Mouse (Mus musculus): ENCODE results near the gene H2-DMa. TPM values are rescaled to one million over a fixed set of nuclear protein-coding genes. Genes with fewer than 3 reads are reported as not detected.

The H2-DMa gene
- polyA plus RNA-seq, 1 experiment from 2014 or later: 8.7 TPM

Other genes starting within 250 kb of the H2-DMa start
- gene Gm7029, start 245.7 kb upstream of the H2-DMa start, polyA plus RNA-seq (2015; fragmentation: Nextera tagmentation; extraction: Ambion mirVana): not detected in 2 replicates
- 6.8 and 7.4 TPM in 2 replicates for gene Kifc1, start 228.9 kb upstream of the H2-DMa start, polyA plus RNA-seq (2015; fragmentation: Nextera tagmentation; extraction: Ambion mirVana)
- 0.28 and 0.49 TPM in 2 replicates for gene Platr17, start 214.4 kb upstream of the H2-DMa start, polyA plus RNA-seq (2015; fragmentation: Nextera tagmentation; extraction: Ambion mirVana)
- gene Daxx, start 210.1 kb upstream of the H2-DMa start, polyA plus RNA-seq (2015; fragmentation: Nextera tagmentation; extraction: Ambion mirVana): 60.7 and 68.0 TPM in 2 replicates
- 12.3 and 15.0 TPM in 2 replicates for gene Tapbp, start 203.6 kb upstream of the H2-DMa start, polyA plus RNA-seq (2015; fragmentation: Nextera tagmentation; extraction: Ambion mirVana)
- 18.1 and 20.6 TPM in 2 replicates for gene Zbtb22, start 203.6 kb upstream of the H2-DMa start, polyA plus RNA-seq (2015; fragmentation: Nextera tagmentation; extraction: Ambion mirVana)
- gene Rgl2, start 190.0 kb upstream of the H2-DMa start, polyA plus RNA-seq (2015; fragmentation: Nextera tagmentation; extraction: Ambion mirVana): 39.3 and 46.6 TPM in 2 replicates
- 204 and 214 TPM in 2 replicates for gene Pfdn6, start 179.2 kb upstream of the H2-DMa start, polyA plus RNA-seq (2015; fragmentation: Nextera tagmentation; extraction: Ambion mirVana)
- 28.4 and 29.4 TPM in 2 replicates for gene Wdr46, start 178.9 kb upstream of the H2-DMa start, polyA plus RNA-seq (2015; fragmentation: Nextera tagmentation; extraction: Ambion mirVana)
- 7.3 and 9.4 TPM in 2 replicates for gene B3galt4, start 168.1 kb upstream of the H2-DMa start, polyA plus RNA-seq (2015; fragmentation: Nextera tagmentation; extraction: Ambion mirVana)
- 58.6 and 61.4 TPM in 2 replicates for gene Vps52, start 163.7 kb upstream of the H2-DMa start, polyA plus RNA-seq (2015; fragmentation: Nextera tagmentation; extraction: Ambion mirVana)
- 1,165 and 1,184 TPM in 2 replicates for gene Rps18, start 163.5 kb upstream of the H2-DMa start, polyA plus RNA-seq (2015; fragmentation: Nextera tagmentation; extraction: Ambion mirVana)
- 12.9 and 24.0 TPM in 2 replicates for gene H2-K1, start 119.2 kb upstream of the H2-DMa start, polyA plus RNA-seq (2015; fragmentation: Nextera tagmentation; extraction: Ambion mirVana)
- gene Ring1, start 94.9 kb upstream of the H2-DMa start, polyA plus RNA-seq (2015; fragmentation: Nextera tagmentation; extraction: Ambion mirVana): 12.4 and 15.3 TPM in 2 replicates
- 76.0 and 88.0 TPM in 2 replicates for gene H2-Ke6, start 91.5 kb upstream of the H2-DMa start, polyA plus RNA-seq (2015; fragmentation: Nextera tagmentation; extraction: Ambion mirVana)
- gene Slc39a7, start 87.9 kb upstream of the H2-DMa start, polyA plus RNA-seq (2015; fragmentation: Nextera tagmentation; extraction: Ambion mirVana): 139 and 159 TPM in 2 replicates
- 52.6 and 57.1 TPM in 2 replicates for gene Rxrb, start 87.7 kb upstream of the H2-DMa start, polyA plus RNA-seq (2015; fragmentation: Nextera tagmentation; extraction: Ambion mirVana)
- 0.80 and 1.3 TPM in 2 replicates for gene Col11a2, start 80.1 kb upstream of the H2-DMa start, polyA plus RNA-seq (2015; fragmentation: Nextera tagmentation; extraction: Ambion mirVana)
- gene H2-Oa, start 27.2 kb upstream of the H2-DMa start, polyA plus RNA-seq (2015; fragmentation: Nextera tagmentation; extraction: Ambion mirVana): not detected in 2 replicates
- gene Brd2, start 3.1 kb downstream of the H2-DMa start, polyA plus RNA-seq (2015; fragmentation: Nextera tagmentation; extraction: Ambion mirVana): 124 and 125 TPM in 2 replicates
- gene H2-DMb2, start 23.8 kb downstream of the H2-DMa start, polyA plus RNA-seq (2015; fragmentation: Nextera tagmentation; extraction: Ambion mirVana): 0.20 TPM in 1 of 2 replicates, not detected in the other
- 0.20 TPM in 1 of 2 replicates, not detected in the other for gene H2-DMb1, start 33.5 kb downstream of the H2-DMa start, polyA plus RNA-seq (2015; fragmentation: Nextera tagmentation; extraction: Ambion mirVana)
- 0.84 and 0.94 TPM in 2 replicates for gene Tap1, start 68.0 kb downstream of the H2-DMa start, polyA plus RNA-seq (2015; fragmentation: Nextera tagmentation; extraction: Ambion mirVana)
- gene Psmb9, start 68.2 kb downstream of the H2-DMa start, polyA plus RNA-seq (2015; fragmentation: Nextera tagmentation; extraction: Ambion mirVana): 0.43 and 0.73 TPM in 2 replicates
- gene Psmb8, start 78.2 kb downstream of the H2-DMa start, polyA plus RNA-seq (2015; fragmentation: Nextera tagmentation; extraction: Ambion mirVana): 0.65 and 1.6 TPM in 2 replicates
- 0.76 and 0.87 TPM in 2 replicates for gene Tap2, start 84.0 kb downstream of the H2-DMa start, polyA plus RNA-seq (2015; fragmentation: Nextera tagmentation; extraction: Ambion mirVana)
- gene H2-Ob, start 119.4 kb downstream of the H2-DMa start, polyA plus RNA-seq (2015; fragmentation: Nextera tagmentation; extraction: Ambion mirVana): not detected in 2 replicates
- 1.4 and 1.5 TPM in 2 replicates for gene H2-Ab1, start 138.1 kb downstream of the H2-DMa start, polyA plus RNA-seq (2015; fragmentation: Nextera tagmentation; extraction: Ambion mirVana)
- 0.21 TPM in 1 of 2 replicates, not detected in the other for gene H2-Aa, start 168.3 kb downstream of the H2-DMa start, polyA plus RNA-seq (2015; fragmentation: Nextera tagmentation; extraction: Ambion mirVana)
- 1.6 TPM in 2 replicates for gene H2-Eb1, start 186.3 kb downstream of the H2-DMa start, polyA plus RNA-seq (2015; fragmentation: Nextera tagmentation; extraction: Ambion mirVana)
- gene H2-Eb2, start 206.1 kb downstream of the H2-DMa start, polyA plus RNA-seq (2015; fragmentation: Nextera tagmentation; extraction: Ambion mirVana): not detected in 2 replicates
- gene Btnl2, start 235.3 kb downstream of the H2-DMa start, polyA plus RNA-seq (2015; fragmentation: Nextera tagmentation; extraction: Ambion mirVana): not detected in 2 replicates